Mouse (Mus musculus) B cell, adult 2 months (primary cell): ENCODE results near the gene Gm43552.
A peak's percentile ranks its signal among the peaks of the same experiment; 100 is the strongest.
"Not testable (repeated sequence)": the region's sequence is repeated elsewhere in the genome, so short reads cannot be mapped to it uniquely, and the experiment has no call there.

ENCODE experiments used
- DNase-seq, 2 experiments: peaks; one replicate each; pipeline ENCODE4 v3.0.0; 2022

Gm43552 gene

GRCm38 (mm10) chr5:65492716-65493531, at the start of gene Gm43552:
TSS of gene Gm43552 (minus strand) at chr5:65492833.
- DNase-seq, result peak; percentile 97

- DNase-seq, result no peak
Measured at GRCm38 (mm10) chr5:65541889-65542288, 49.3 kb upstream of the Gm43552 start.

GRCm38 (mm10) chr5:65539786-65540185, 47.2 kb upstream of the Gm43552 start:
- DNase-seq, result no peak

- DNase-seq, result no peak
Measured at GRCm38 (mm10) chr5:65538829-65539228, 46.2 kb upstream of the Gm43552 start.

- DNase-seq, result no peak
Measured at GRCm38 (mm10) chr5:65538121-65538520, 45.5 kb upstream of the Gm43552 start.

GRCm38 (mm10) chr5:65537420-65538071, 44.9 kb upstream of the Gm43552 start:
- peak in 1 of 2 experiments; percentile 49 for DNase-seq

- DNase-seq, result peak; percentile 93 to 95
Measured at GRCm38 (mm10) chr5:65536751-65537419, 44.3 kb upstream of the Gm43552 start, which contains the start of the genes Smim14 and Ube2k. TSS of gene Smim14 (minus strand) at chr5:65537184. TSS of gene Ube2k (plus strand) at chr5:65537233.

GRCm38 (mm10) chr5:65536068-65536465, 43.4 kb upstream of the Gm43552 start:
- not testable (repeated sequence) for DNase-seq

- DNase-seq, result peak; percentile 59 to 66
Measured at GRCm38 (mm10) chr5:65535457-65536067, 42.9 kb upstream of the Gm43552 start.

GRCm38 (mm10) chr5:65534496-65534895, 41.9 kb upstream of the Gm43552 start:
- DNase-seq, result no peak

GRCm38 (mm10) chr5:65531283-65531682, 38.6 kb upstream of the Gm43552 start:
- no peak for DNase-seq

- DNase-seq, result peak; percentile 63 to 71
Measured at GRCm38 (mm10) chr5:65525674-65526443, 33.2 kb upstream of the Gm43552 start.

GRCm38 (mm10) chr5:65524831-65525230, 32.2 kb upstream of the Gm43552 start:
- DNase-seq, result no peak

GRCm38 (mm10) chr5:65521803-65522202, 29.2 kb upstream of the Gm43552 start:
- no peak for DNase-seq

GRCm38 (mm10) chr5:65514635-65515278, 22.1 kb upstream of the Gm43552 start:
- DNase-seq, result peak; percentile 58 to 68

GRCm38 (mm10) chr5:65513506-65513905, 20.9 kb upstream of the Gm43552 start:
- DNase-seq, result no peak

GRCm38 (mm10) chr5:65508395-65508794, 15.8 kb upstream of the Gm43552 start:
- DNase-seq, result no peak

GRCm38 (mm10) chr5:65505786-65506185, 13.2 kb upstream of the Gm43552 start:
- no peak for DNase-seq

- DNase-seq, result no peak
Measured at GRCm38 (mm10) chr5:65501407-65501806, 8.8 kb upstream of the Gm43552 start.

- DNase-seq, result no peak
Measured at GRCm38 (mm10) chr5:65500231-65500630, 7.6 kb upstream of the Gm43552 start.
